Mouse (Mus musculus): ENCODE measurements around the gene Ssxa1.
"Not testable (repeated sequence)": the region's sequence is repeated elsewhere in the genome, so short reads cannot be mapped to it uniquely, and the experiment has no call there.

The Ssxa1 gene

GRCm38 (mm10) chrX:21115520-21115919 is at the start of gene Ssxa1:
Gene Ssxa1 (plus strand): TSS chrX:21115820.
- no peak for DNase-seq (ENCODE audit: extremely low spot score, low read depth, low spot score)

GRCm38 (mm10) chrX:21068106-21068505 is 47.5 kb upstream of the Ssxa1 start, which contains the start of gene Spaca5:
Gene Spaca5 (plus strand): TSS chrX:21068406.
- DNase-seq (ENCODE audit: extremely low spot score, low read depth, low spot score) = no peak

- DNase-seq (ENCODE audit: extremely low spot score, low read depth, low spot score) = no peak
These were observed 27.0 kb upstream of the Ssxa1 start for GRCm38 (mm10) chrX:21088645-21088982.

- peak; percentile 49 for DNase-seq (ENCODE audit: extremely low spot score, low read depth, low spot score)
These were observed 26.4 kb upstream of the Ssxa1 start, which contains the start of gene Zfp300 for GRCm38 (mm10) chrX:21088983-21089866. Gene Zfp300 (minus strand): TSS chrX:21089527.

- no peak for DNase-seq (ENCODE audit: extremely low spot score, low read depth, low spot score)
These were observed 25.8 kb upstream of the Ssxa1 start for GRCm38 (mm10) chrX:21089867-21090239.

GRCm38 (mm10) chrX:21146675-21147074 is 31.1 kb downstream of the Ssxa1 start:
- DNase-seq (ENCODE audit: extremely low spot score, low read depth, low spot score) = not testable (repeated sequence)

Data from hindlimb bud, embryonic 11.5 days (tissue).